Mouse (Mus musculus): ENCODE data around the gene Sf3b5. TPM values are rescaled to one million over a fixed set of nuclear protein-coding genes. Genes with fewer than 3 reads are reported as not detected.

The Sf3b5 gene
- polyA plus RNA-seq, 1 experiment from 2014 or later: 41.5 TPM

Other genes with a start within 250 kb of the Sf3b5 start
- gene Utrn, start 136.0 kb upstream of the Sf3b5 start, polyA plus RNA-seq (2014; fragmentation: Nextera tagmentation; extraction: Ambion mirVana): 47.4 and 51.9 TPM in 2 replicates
- gene Stx11, start 41.0 kb upstream of the Sf3b5 start, polyA plus RNA-seq (2014; fragmentation: Nextera tagmentation; extraction: Ambion mirVana): 1.9 and 2.3 TPM in 2 replicates
- gene Plagl1, start 55.2 kb downstream of the Sf3b5 start, polyA plus RNA-seq (2014; fragmentation: Nextera tagmentation; extraction: Ambion mirVana): 136 and 141 TPM in 2 replicates
- not detected in 2 replicates for gene Zc2hc1b, start 172.7 kb downstream of the Sf3b5 start, polyA plus RNA-seq (2014; fragmentation: Nextera tagmentation; extraction: Ambion mirVana)
- gene Ltv1, start 187.8 kb downstream of the Sf3b5 start, polyA plus RNA-seq (2014; fragmentation: Nextera tagmentation; extraction: Ambion mirVana): 83.2 and 85.0 TPM in 2 replicates